In genomic region chr12:86678591-86679545, GRCm38 (mm10) we compare ENCODE assay signal across 8 mouse cellular contexts. TPM values are rescaled to one million over a fixed set of nuclear protein-coding genes. Genes with fewer than 3 reads are reported as not detected.
DNase-seq lines count a peak whose midpoint lies in the region; ATAC-seq and TF ChIP-seq lines count a peak whose summit lies in the region.

Gene Vash1, plus strand, starts transcription at chr12:86678700.

- peak; percentile 83 for ATAC-seq in forebrain, embryonic 15.5 days (replicated peaks)
- ATAC-seq in neural tube, embryonic 13.5 days (ENCODE audit: low read depth) = peak; percentile 86

- under 1% methylated on average over 82 of the region's 94 CpGs for WGBS in forebrain, embryonic 15.5 days
- under 1% methylated on average over 83 of the region's 94 CpGs for WGBS in neural tube, embryonic 13.5 days

- in situ Hi-C loops in ES-E14 (cut with MboI; ENCODE audit: low sequenced_read_pairs in 2 of 2, unreplicated experiment in 2 of 2) = no loop called here

- no peaks in the 10 kb centered on the region for H3K27me3 ChIP-seq in forebrain, embryonic 15.5 days
- no peaks in the 10 kb centered on the region for H3K27me3 ChIP-seq in neural tube, embryonic 13.5 days

- intact Hi-C loops in heart, postnatal 14 days (cut with DNase I) = no loop called here

- no peak within 1 kb of the TSS for H3K27ac ChIP-seq in ES-E14 (ENCODE audit: insufficient read depth, low read depth, low read length, poor library complexity, severe bottlenecking)
- H3K27ac ChIP-seq in forebrain, embryonic 15.5 days (replicated peaks) = peak within 1 kb of the TSS; percentile 96
- H3K27ac ChIP-seq in neural tube, embryonic 13.5 days (replicated peaks) = peak within 1 kb of the TSS; percentile 99

- H3K9me3 ChIP-seq in ES-E14 (ENCODE audit: control insufficient read depth, insufficient read depth, low read depth, low read length) = no peaks in the 10 kb centered on the region
- H3K9me3 ChIP-seq in forebrain, embryonic 15.5 days = no peaks in the 10 kb centered on the region
- H3K9me3 ChIP-seq in neural tube, embryonic 13.5 days = 0 out of 2 replicates have a peak, but pooled peaks cover 4% of the 10 kb centered on the region

- no peaks in the 10 kb centered on the region for H3K36me3 ChIP-seq in ES-E14 (ENCODE audit: control insufficient read depth, insufficient read depth, low read length, poor library complexity, severe bottlenecking)
- H3K36me3 ChIP-seq in forebrain, embryonic 15.5 days = no peaks in the 10 kb centered on the region
- peaks cover 15% of the 10 kb centered on the region for H3K36me3 ChIP-seq in neural tube, embryonic 13.5 days

- peak within 1 kb of the TSS; percentile 80 to 85 for H3K4me3 ChIP-seq in ES-E14 (ENCODE audit: insufficient read depth in 1 of 2, low read depth in 1 of 2, low read length in 2 of 2, poor library complexity in 1 of 2, severe bottlenecking in 1 of 2)
- H3K4me3 ChIP-seq in forebrain, embryonic 15.5 days = peak within 1 kb of the TSS; percentile 69
- H3K4me3 ChIP-seq in neural tube, embryonic 13.5 days = peak within 1 kb of the TSS; percentile 92

- peak within 1 kb of the TSS; percentile 76 for H3K4me2 ChIP-seq in forebrain, embryonic 15.5 days (replicated peaks)
- H3K4me2 ChIP-seq in neural tube, embryonic 13.5 days = peak within 1 kb of the TSS; percentile 89

- H3K4me1 ChIP-seq in ES-E14 (ENCODE audit: control insufficient read depth in 2 of 2, insufficient read depth in 2 of 2, low read length in 2 of 2, poor library complexity in 1 of 2) = peaks cover 3% of the 10 kb centered on the region in 2 experiments; a peak in 1 of 4 replicates
- H3K4me1 ChIP-seq in forebrain, embryonic 15.5 days = peaks cover 32% of the 10 kb centered on the region
- peaks cover 42% of the 10 kb centered on the region for H3K4me1 ChIP-seq in neural tube, embryonic 13.5 days (replicated peaks)

- DNase-seq in ES-E14 (ENCODE audit: low read depth, low spot score) = no peak
- peak; percentile 75 for DNase-seq in cerebellum, adult 11 months
- peak; percentile 79 to 83 for DNase-seq in heart, postnatal 14 days
- DNase-seq in kidney, postnatal 4 days = peak; percentile 78 to 84
- DNase-seq in lung, adult 18-20 months = peak; percentile 26 to 48
- DNase-seq in urinary bladder, adult 2 months (ENCODE audit: low spot score) = peak; percentile 36

- peak within 1 kb of the TSS; percentile 73 for H3K9ac ChIP-seq in ES-E14 (ENCODE audit: insufficient read depth, low read depth, low read length, poor library complexity, severe bottlenecking)
- H3K9ac ChIP-seq in forebrain, embryonic 15.5 days (replicated peaks) = peak within 1 kb of the TSS; percentile 99
- H3K9ac ChIP-seq in neural tube, embryonic 13.5 days = peak within 1 kb of the TSS; percentile 99

TF ChIP-seq in ES-E14, 5 proteins besides CTCF, POLR2A, EP300 and RAD21:
- TF ChIP-seq MAFK (IDR thresholded peaks at IDR 0.05; ENCODE audit: insufficient read depth, low read depth, low read length) (no peak), ZNF384 (IDR thresholded peaks at IDR 0.05; ENCODE audit: low read depth, low read length) (no peak), HCFC1 (IDR thresholded peaks at IDR 0.05; ENCODE audit: borderline replicate concordance, insufficient read depth, low read length) (peak; percentile 11; the same call in 1 of the 2 replicates), ZC3H11A (IDR thresholded peaks at IDR 0.05; ENCODE audit: borderline replicate concordance, low read depth, low read length) (no peak), CHD2 (IDR thresholded peaks at IDR 0.05; ENCODE audit: low read depth, low read length) (no peak)

RNA-seq across cellular contexts. Expression of gene Vash1, which starts in this region (rescaled TPM):
- 4.0 and 4.8 TPM in 2 replicates for total RNA-seq in ES-E14 (2012; rRNA removed)
- 42.8 and 50.9 TPM in 2 replicates for polyA plus RNA-seq in forebrain, embryonic 15.5 days (2015; fragmentation: Nextera tagmentation; extraction: Ambion mirVana)
- total RNA-seq in heart, postnatal 14 days (2021) = 10 to 100 TPM; 23.4 to 32.5 TPM
- polyA plus RNA-seq in neural tube, embryonic 13.5 days (2015; fragmentation: Nextera tagmentation; extraction: Ambion mirVana) = 30.6 and 34.0 TPM in 2 replicates
- polyA plus RNA-seq in urinary bladder, adult 2 months (2012; rRNA removed) = 1.3 and 1.8 TPM in 2 replicates

Comparison
In these comparisons a context has a peak if more than half of its experiments do, and no peak if none do; other contexts are left out.
1. RNA of gene Vash1 (polyA plus RNA-seq): 42.8 to 50.9 TPM in forebrain, embryonic 15.5 days and 30.6 to 34.0 TPM in neural tube, embryonic 13.5 days; 1.3 to 1.8 TPM in urinary bladder, adult 2 months; every median in the first group is over 10 times any median in the second.
2. Peak in every context shown above with its lines, with median percentiles within 50 percentile points of each other: H3K4me3 ChIP-seq and H3K9ac ChIP-seq.